Mouse (Mus musculus) liver, postnatal 0 days (tissue): Measurements from ENCODE around the gene Prkaca. TPM values are rescaled to one million over a fixed set of nuclear protein-coding genes. Genes with fewer than 3 reads are reported as not detected.

Experiments
- ATAC-seq: fragments of 200-750 bp; cut with Nextera tagmentation; 2 replicates; pipeline ENCODE4 v1.8.0; 2017; ENCODE audit warnings: mild to moderate bottlenecking, moderate library complexity
- DNase-seq: peaks from one replicate; pipeline ENCODE4 v3.0.0-alpha.2; 2016
- H3K27ac ChIP-seq: fragments of 300-500 bp; sonication (generic); 2 replicates; pipeline ENCODE4 v1.5.1; 2014; ENCODE audit warnings: antibody characterized with exemption, moderate library complexity, mild to moderate bottlenecking, low read depth
- H3K27me3 ChIP-seq: fragments of 300-500 bp; sonication (generic); 2 replicates; pipeline ENCODE4 v1.6.1; 2014; ENCODE audit warnings: low read length, control low read depth, mixed read lengths; ENCODE audit not compliant: insufficient read depth
- H3K36me3 ChIP-seq: fragments of 300-500 bp; sonication (generic); replicated peaks from 2 replicates; pipeline ENCODE4 v1.6.1; 2014; ENCODE audit warnings: mild to moderate bottlenecking, control low read depth, low read length, moderate library complexity, mixed read lengths; ENCODE audit not compliant: insufficient read depth
- H3K4me1 ChIP-seq: fragments of 300-500 bp; sonication (generic); 2 replicates; pipeline ENCODE4 v1.6.1; 2014; ENCODE audit warnings: antibody characterized with exemption, mild to moderate bottlenecking, control low read depth; ENCODE audit not compliant: insufficient read depth
- H3K4me2 ChIP-seq: fragments of 300-500 bp; sonication (generic); 2 replicates; pipeline ENCODE4 v1.6.1; 2014; ENCODE audit warnings: low read depth, mild to moderate bottlenecking, low read length, moderate library complexity, mixed read lengths
- H3K4me3 ChIP-seq: fragments of 300-500 bp; sonication (generic); 2 replicates; pipeline ENCODE4 v1.5.1; 2014; ENCODE audit warnings: low read depth, low read length
- H3K9ac ChIP-seq: fragments of 300-500 bp; sonication (generic); replicated peaks from 2 replicates; pipeline ENCODE4 v1.6.1; 2014; ENCODE audit warnings: mild to moderate bottlenecking, moderate library complexity
- H3K9me3 ChIP-seq: fragments of 300-500 bp; sonication (generic); 2 replicates; pipeline ENCODE4 v1.6.1; 2016; ENCODE audit warnings: mild to moderate bottlenecking, control low read depth, low read length, mixed read lengths
- CTCF ChIP-seq: sonication (generic); IDR thresholded peaks from 2 replicates; pipeline ENCODE4 v1.5.1; 2016; ENCODE audit warnings: antibody characterized with exemption, low read depth
- EP300 ChIP-seq: IDR thresholded peaks from 2 replicates; pipeline ENCODE4 v1.6.1; 2016; ENCODE audit warnings: antibody characterized with exemption, low read depth, mild to moderate bottlenecking
- WGBS: fragments of 180-500 bp; shearing (Covaris S2); extraction: QIAGEN DNeasy Blood & Tissue Kit; methylation state at CpG from one replicate; pipeline ENCODE4 v1.1.7; 2014; ENCODE audit not compliant: insufficient replicate concordance; 5-methylcytosine and 5-hydroxymethylcytosine counted together
- polyA plus RNA-seq: library from polyadenylated mRNA; unstranded; fragments of >200 nt; fragmentation: Nextera tagmentation; extraction: Ambion mirVana; gene quantifications from 2 replicates; pipeline ENCODE4 v1.2.1, GENCODE M21; 2015

Prkaca gene
- polyA plus RNA-seq, 1 experiment from 2014 or later: 28.2 TPM

GRCm38 (mm10) chr8:83990170-83990569 is 17.4 kb downstream of the Prkaca start:
- H3K27ac ChIP-seq: no peak overlapping the region
- no peak overlapping the region for H3K9ac ChIP-seq
- ATAC-seq (no peak), DNase-seq (no peak)
- H3K4me3 ChIP-seq: no peak overlapping the region
- H3K36me3 ChIP-seq: peaks cover 45% of the 10 kb centered on the region
- H3K27me3 ChIP-seq: no peaks in the 10 kb centered on the region
- H3K4me2 ChIP-seq: no peak overlapping the region
- H3K9me3 ChIP-seq: no peaks in the 10 kb centered on the region
- peaks cover 3% of the 10 kb centered on the region; the same call in 1 of the 2 replicates for H3K4me1 ChIP-seq
- WGBS: 86% methylated on average over 14 of the region's 14 CpGs
- TF ChIP-seq CTCF (no peak), EP300 (no peak)

GRCm38 (mm10) chr8:83992488-83992887 is 19.7 kb downstream of the Prkaca start:
- no peak overlapping the region for H3K9ac ChIP-seq
- H3K27ac ChIP-seq: no peak overlapping the region
- H3K9me3 ChIP-seq: no peaks in the 10 kb centered on the region
- DNase-seq (no peak), ATAC-seq (no peak)
- no peak overlapping the region for H3K4me2 ChIP-seq
- peaks cover 12% of the 10 kb centered on the region for H3K4me1 ChIP-seq
- 43% methylated on average over 2 of the region's 2 CpGs for WGBS
- no peaks in the 10 kb centered on the region for H3K27me3 ChIP-seq
- H3K36me3 ChIP-seq: peaks cover 33% of the 10 kb centered on the region
- TF ChIP-seq CTCF (no peak), EP300 (no peak)
- no peak overlapping the region for H3K4me3 ChIP-seq

GRCm38 (mm10) chr8:83994030-83994429 is 21.2 kb downstream of the Prkaca start:
- Histone ChIP-seq H3K4me2 (no peak overlapping the region), H3K27me3 (no peaks in the 10 kb centered on the region), H3K9me3 (no peaks in the 10 kb centered on the region), H3K9ac (no peak overlapping the region), H3K4me3 (no peak overlapping the region), H3K36me3 (peaks cover 22% of the 10 kb centered on the region), H3K4me1 (peaks cover 18% of the 10 kb centered on the region), H3K27ac (no peak overlapping the region)
- TF ChIP-seq EP300: no peak
- no peak for TF ChIP-seq CTCF
- ATAC-seq (no peak), DNase-seq (no peak)
- 24% methylated on average over 3 of the region's 3 CpGs for WGBS

GRCm38 (mm10) chr8:83995973-83996372 is 23.2 kb downstream of the Prkaca start:
- Histone ChIP-seq H3K4me3 (peak overlapping the region; percentile 65), H3K9ac (peak overlapping the region; percentile 83)

GRCm38 (mm10) chr8:83996567-83997505 is 24.0 kb downstream of the Prkaca start:
- Histone ChIP-seq H3K27me3 (no peaks in the 10 kb centered on the region), H3K4me1 (peaks cover 23% of the 10 kb centered on the region), H3K36me3 (peaks cover 17% of the 10 kb centered on the region), H3K9me3 (no peaks in the 10 kb centered on the region), H3K9ac (peak overlapping the region; percentile 83), H3K27ac (peak overlapping the region; percentile 88), H3K4me2 (peak overlapping the region; percentile 91), H3K4me3 (peak overlapping the region; percentile 65)
- ATAC-seq: peak; percentile 86
- DNase-seq: peak; percentile 87
- 2% methylated on average over 54 of the region's 103 CpGs for WGBS
- no peak for TF ChIP-seq EP300

More at GRCm38 (mm10) chr8:83995973-83996372, 23.2 kb downstream of the Prkaca start:
- H3K4me1 ChIP-seq: peaks cover 23% of the 10 kb centered on the region
- WGBS: 31% methylated on average over 12 of the region's 12 CpGs
- H3K4me2 ChIP-seq: peak overlapping the region; percentile 91
- peak overlapping the region; percentile 88; the same call in 1 of the 2 replicates for H3K27ac ChIP-seq
- TF ChIP-seq CTCF: no peak
- TF ChIP-seq EP300: no peak
- no peaks in the 10 kb centered on the region for H3K27me3 ChIP-seq
- H3K36me3 ChIP-seq: peaks cover 21% of the 10 kb centered on the region
- DNase-seq: no peak
- no peaks in the 10 kb centered on the region for H3K9me3 ChIP-seq
- no peak for ATAC-seq

- peaks cover 15% of the 10 kb centered on the region; the same call in 1 of the 2 replicates for H3K36me3 ChIP-seq
- WGBS: under 1% methylated on average over 49 of the region's 112 CpGs
- TF ChIP-seq EP300 (no peak), CTCF (no peak)
Observed at GRCm38 (mm10) chr8:83997511-83998141, 24.8 kb downstream of the Prkaca start, which contains the start of gene Samd1. TSS of gene Samd1 (plus strand) at chr8:83997672.

More at GRCm38 (mm10) chr8:83997511-83998141, 24.8 kb downstream of the Prkaca start, which contains the start of gene Samd1:
- Histone ChIP-seq H3K27ac (peak within 1 kb of the TSS; percentile 88), H3K9me3 (no peaks in the 10 kb centered on the region), H3K9ac (peak within 1 kb of the TSS; percentile 83), H3K4me3 (peak within 1 kb of the TSS; percentile 71), H3K27me3 (no peaks in the 10 kb centered on the region), H3K4me2 (peak within 1 kb of the TSS; percentile 91), H3K4me1 (peaks cover 19% of the 10 kb centered on the region)
- peak; percentile 2; the same call in 1 of the 2 replicates for ATAC-seq
- DNase-seq: peak; percentile 66
